Mouse (Mus musculus) limb, embryonic 11.5 days (tissue): ENCODE results near the gene Spa17. TPM values are rescaled to one million over a fixed set of nuclear protein-coding genes. Genes with fewer than 3 reads are reported as not detected.

ENCODE experiments used
- ATAC-seq: fragments of 200-750 bp; cut with Nextera tagmentation; 2 replicates; pipeline ENCODE4 v1.8.0; 2017; ENCODE audit warnings: low read depth; ENCODE audit not compliant: insufficient number of reproducible peaks, low FRiP score, low TSS enrichment
- DNase-seq: peaks from one replicate; pipeline ENCODE4 v3.0.0-alpha.2; 2015; ENCODE audit warnings: low spot score
- H3K27ac ChIP-seq: fragments of 300-500 bp; sonication (generic); replicated peaks from 2 replicates; pipeline ENCODE4 v1.5.1; 2014; ENCODE audit warnings: low read depth, mild to moderate bottlenecking, low read length
- H3K27me3 ChIP-seq: fragments of 300-500 bp; sonication (generic); 2 replicates; pipeline ENCODE4 v1.6.1; 2014; ENCODE audit warnings: mild to moderate bottlenecking, low read length, mixed read lengths; ENCODE audit not compliant: control insufficient read depth, insufficient read depth
- H3K36me3 ChIP-seq: fragments of 300-500 bp; sonication (generic); 2 replicates; pipeline ENCODE4 v1.6.1; 2014; ENCODE audit warnings: mild to moderate bottlenecking, low read length, moderate library complexity, mixed read lengths; ENCODE audit not compliant: control insufficient read depth, insufficient read depth
- H3K4me1 ChIP-seq: fragments of 300-500 bp; sonication (generic); 2 replicates; pipeline ENCODE4 v1.6.1; 2014; ENCODE audit warnings: low read length, mixed read lengths; ENCODE audit not compliant: control insufficient read depth, insufficient read depth
- H3K4me2 ChIP-seq: fragments of 300-500 bp; sonication (generic); 2 replicates; pipeline ENCODE4 v1.6.1; 2014; ENCODE audit warnings: low read depth, mild to moderate bottlenecking, moderate library complexity; ENCODE audit not compliant: severe bottlenecking
- H3K4me3 ChIP-seq: fragments of 300-500 bp; sonication (generic); 2 replicates; pipeline ENCODE4 v1.5.1; 2014; ENCODE audit warnings: low read depth, low read length
- H3K9ac ChIP-seq: fragments of 300-500 bp; sonication (generic); 2 replicates; pipeline ENCODE4 v1.6.1; 2014; ENCODE audit warnings: mild to moderate bottlenecking, low read length
- H3K9me3 ChIP-seq: fragments of 300-500 bp; sonication (generic); 2 replicates; pipeline ENCODE4 v1.6.1; 2016; ENCODE audit warnings: low read length; ENCODE audit not compliant: control insufficient read depth
- WGBS: fragments of 180-500 bp; shearing (Covaris S2); extraction: QIAGEN DNeasy Blood & Tissue Kit; methylation state at CpG from one replicate; pipeline ENCODE4 v1.1.7; 2014; 5-methylcytosine and 5-hydroxymethylcytosine counted together
- polyA plus RNA-seq: library from polyadenylated mRNA; unstranded; fragments of >200 nt; fragmentation: Nextera tagmentation; extraction: Ambion mirVana; gene quantifications from 2 replicates; pipeline ENCODE4 v1.2.1, GENCODE M21; 2014

Spa17 gene
- polyA plus RNA-seq, 1 experiment from 2014 or later = 7.2 TPM

GRCm38 (mm10) chr9:37613911-37614280 lies 374 bp upstream of the Spa17 start:
- peak; percentile 73 for ATAC-seq
- Histone ChIP-seq H3K4me2 (peak overlapping the region; percentile 73), H3K9ac (no peak overlapping the region; the same call in 1 of the 2 replicates), H3K27me3 (no peaks in the 10 kb centered on the region), H3K4me1 (no peaks in the 10 kb centered on the region), H3K27ac (no peak overlapping the region), H3K9me3 (no peaks in the 10 kb centered on the region), H3K4me3 (peak overlapping the region; percentile 60), H3K36me3 (no peaks in the 10 kb centered on the region)
- 25% methylated on average over 6 of the region's 6 CpGs for WGBS
- DNase-seq = no peak

- Histone ChIP-seq H3K27ac (no peak overlapping the region), H3K27me3 (no peaks in the 10 kb centered on the region), H3K4me1 (no peaks in the 10 kb centered on the region), H3K9ac (no peak overlapping the region), H3K4me2 (no peak overlapping the region), H3K9me3 (no peaks in the 10 kb centered on the region), H3K4me3 (no peak overlapping the region), H3K36me3 (no peaks in the 10 kb centered on the region)
- ATAC-seq (no peak), DNase-seq (no peak)
- 55% methylated on average over 4 of the region's 4 CpGs for WGBS
These were observed 4.0 kb downstream of the Spa17 start for GRCm38 (mm10) chr9:37609558-37609957.

- WGBS = 91% methylated on average over 3 of the region's 3 CpGs
- DNase-seq = no peak
- no peak overlapping the region for H3K27ac ChIP-seq
- no peaks in the 10 kb centered on the region for H3K4me1 ChIP-seq
- no peak overlapping the region for H3K4me2 ChIP-seq
- H3K9me3 ChIP-seq = no peaks in the 10 kb centered on the region
- no peaks in the 10 kb centered on the region for H3K36me3 ChIP-seq
- no peak for ATAC-seq
- H3K27me3 ChIP-seq = no peaks in the 10 kb centered on the region
- H3K9ac ChIP-seq = no peak overlapping the region
- no peak overlapping the region for H3K4me3 ChIP-seq
These were observed 8.4 kb downstream of the Spa17 start for GRCm38 (mm10) chr9:37605089-37605488.

- Histone ChIP-seq H3K4me3 (no peak overlapping the region), H3K27ac (no peak overlapping the region), H3K9me3 (no peaks in the 10 kb centered on the region), H3K27me3 (no peaks in the 10 kb centered on the region), H3K9ac (no peak overlapping the region), H3K4me1 (no peaks in the 10 kb centered on the region), H3K4me2 (no peak overlapping the region), H3K36me3 (no peaks in the 10 kb centered on the region)
- ATAC-seq (no peak), DNase-seq (no peak)
- 83% methylated on average over 2 of the region's 2 CpGs for WGBS
These were observed 12.8 kb downstream of the Spa17 start for GRCm38 (mm10) chr9:37600538-37601205.

- no peak overlapping the region for H3K4me2 ChIP-seq
- H3K27me3 ChIP-seq = no peaks in the 10 kb centered on the region
- no peak overlapping the region for H3K27ac ChIP-seq
- H3K4me3 ChIP-seq = no peak overlapping the region
- no peak overlapping the region for H3K9ac ChIP-seq
- ATAC-seq (no peak), DNase-seq (no peak)
- 90% methylated on average over 2 of the region's 2 CpGs for WGBS
- no peaks in the 10 kb centered on the region for H3K9me3 ChIP-seq
- H3K36me3 ChIP-seq = no peaks in the 10 kb centered on the region
- no peaks in the 10 kb centered on the region for H3K4me1 ChIP-seq
These were observed 14.9 kb downstream of the Spa17 start for GRCm38 (mm10) chr9:37598637-37599036.

GRCm38 (mm10) chr9:37595570-37595969 lies 18.0 kb downstream of the Spa17 start:
- no peak for DNase-seq
- H3K4me1 ChIP-seq = no peaks in the 10 kb centered on the region
- no peak for ATAC-seq
- no peak overlapping the region for H3K4me3 ChIP-seq
- H3K9me3 ChIP-seq = no peaks in the 10 kb centered on the region
- H3K27me3 ChIP-seq = no peaks in the 10 kb centered on the region
- H3K9ac ChIP-seq = no peak overlapping the region
- no peak overlapping the region for H3K27ac ChIP-seq
- H3K36me3 ChIP-seq = no peaks in the 10 kb centered on the region
- WGBS = 80% methylated on average over 1 of the region's 1 CpGs
- H3K4me2 ChIP-seq = no peak overlapping the region

GRCm38 (mm10) chr9:37593690-37594089 lies 19.8 kb downstream of the Spa17 start:
- Histone ChIP-seq H3K9me3 (no peaks in the 10 kb centered on the region), H3K27ac (no peak overlapping the region), H3K9ac (no peak overlapping the region), H3K36me3 (no peaks in the 10 kb centered on the region), H3K4me1 (no peaks in the 10 kb centered on the region), H3K27me3 (no peaks in the 10 kb centered on the region), H3K4me3 (no peak overlapping the region), H3K4me2 (no peak overlapping the region)
- DNase-seq = no peak
- 88% methylated on average over 3 of the region's 3 CpGs for WGBS
- no peak for ATAC-seq

GRCm38 (mm10) chr9:37592633-37593032 lies 20.9 kb downstream of the Spa17 start:
- ATAC-seq (no peak), DNase-seq (no peak)
- H3K36me3 ChIP-seq = no peaks in the 10 kb centered on the region
- H3K9me3 ChIP-seq = no peaks in the 10 kb centered on the region
- H3K4me3 ChIP-seq = no peak overlapping the region
- H3K27ac ChIP-seq = no peak overlapping the region
- no peaks in the 10 kb centered on the region for H3K27me3 ChIP-seq
- H3K9ac ChIP-seq = no peak overlapping the region
- H3K4me2 ChIP-seq = no peak overlapping the region
- WGBS = 66% methylated on average over 6 of the region's 6 CpGs
- H3K4me1 ChIP-seq = no peaks in the 10 kb centered on the region

GRCm38 (mm10) chr9:37592025-37592424 lies 21.5 kb downstream of the Spa17 start:
- Histone ChIP-seq H3K9ac (no peak overlapping the region), H3K4me3 (no peak overlapping the region), H3K4me1 (no peaks in the 10 kb centered on the region), H3K9me3 (no peaks in the 10 kb centered on the region), H3K36me3 (no peaks in the 10 kb centered on the region), H3K4me2 (no peak overlapping the region), H3K27me3 (no peaks in the 10 kb centered on the region), H3K27ac (no peak overlapping the region)
- no peak for ATAC-seq
- 83% methylated on average over 2 of the region's 2 CpGs for WGBS
- DNase-seq = no peak
